Mouse (Mus musculus) mouse embryonic stem cell (cell line): ENCODE results near the gene Armc2.

Experiments
- in situ Hi-C, 2 experiments: fragments of 300-500 bp; cut with MboI; formaldehyde crosslinking; loops; 1 replicate in 1 of 2; 3 replicates in 1 of 2; pipeline ENCODE4 v1.14.3; 2019 to 2020; ENCODE audit warnings: low sequenced_read_pairs in 2 of 2, low pct_unique_long_range_greater_than_20kb in 1 of 2, mixed read lengths in 1 of 2; ENCODE audit not compliant: unreplicated experiment in 1 of 2

Armc2 gene

DNA sequence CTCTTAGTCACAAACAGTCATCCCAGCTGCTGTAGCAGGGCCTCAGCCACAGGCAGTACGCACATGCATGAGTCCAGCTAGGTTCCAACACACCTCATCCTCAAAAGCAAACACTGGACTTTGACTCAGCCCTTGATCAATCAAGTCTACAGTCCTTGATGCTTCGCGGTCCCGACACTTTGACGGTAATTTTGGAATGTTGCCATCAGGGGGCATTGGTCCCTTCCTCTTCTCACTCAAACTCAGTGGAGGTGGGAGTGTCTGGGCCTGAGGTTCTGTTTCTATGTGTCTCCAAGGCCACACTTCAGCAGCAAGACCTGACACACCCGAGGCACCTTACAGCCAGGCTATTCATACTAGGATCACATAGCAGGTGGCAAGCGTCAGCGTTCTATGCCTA is 32.1 kb downstream of the Armc2 start:
- in situ Hi-C loops = loop anchor here in 1 of 2 experiments (5.0 kb wide), 1 partner anchor 311 kb away; no protein-coding TSS in a partner anchor

DNA sequence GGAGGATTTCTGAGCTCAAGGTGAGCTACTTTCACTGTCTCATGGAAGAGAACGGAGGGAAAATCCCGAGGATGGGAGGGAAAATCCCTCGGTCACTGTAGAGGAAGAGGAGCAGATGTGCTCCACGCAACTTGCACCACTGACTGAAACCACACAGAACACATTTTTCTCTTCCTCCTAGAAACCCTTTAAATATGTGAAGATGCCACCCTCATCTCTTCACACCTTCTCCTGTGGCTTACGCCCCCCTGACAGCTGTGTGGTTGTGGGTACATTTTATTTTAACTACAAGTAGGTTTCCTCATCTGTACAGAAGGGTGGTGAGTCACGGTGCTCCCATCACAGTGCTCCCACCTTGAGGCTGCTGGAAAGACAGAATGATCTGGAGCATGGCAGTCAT is 34.0 kb downstream of the Armc2 start:
- in situ Hi-C loops = loop anchor here in 1 of 2 experiments (5.0 kb wide), 1 partner anchor 313 kb away; no protein-coding TSS in a partner anchor

DNA sequence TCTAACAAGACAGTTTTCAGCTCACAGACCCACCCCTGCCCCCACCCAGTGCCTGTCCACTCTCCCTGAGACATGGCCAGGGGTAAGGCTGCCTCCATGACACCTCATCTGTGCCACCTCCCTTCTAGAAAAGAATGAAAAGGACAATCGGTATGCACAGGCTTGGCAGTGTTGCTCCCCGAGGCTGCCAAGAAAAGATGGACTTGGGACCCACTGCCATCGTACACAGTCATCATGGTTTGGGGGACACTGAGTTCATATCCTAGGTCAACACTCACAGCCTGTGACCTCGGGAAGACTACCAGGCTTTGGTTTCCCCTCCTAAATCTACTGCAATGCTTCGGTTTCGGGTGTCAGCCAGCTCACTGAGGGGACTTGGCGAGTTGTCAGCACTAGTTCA is 35.4 kb downstream of the Armc2 start:
- in situ Hi-C loops = loop anchor here in 1 of 2 experiments (5.0 kb wide), 1 partner anchor 314 kb away; no protein-coding TSS in a partner anchor

DNA sequence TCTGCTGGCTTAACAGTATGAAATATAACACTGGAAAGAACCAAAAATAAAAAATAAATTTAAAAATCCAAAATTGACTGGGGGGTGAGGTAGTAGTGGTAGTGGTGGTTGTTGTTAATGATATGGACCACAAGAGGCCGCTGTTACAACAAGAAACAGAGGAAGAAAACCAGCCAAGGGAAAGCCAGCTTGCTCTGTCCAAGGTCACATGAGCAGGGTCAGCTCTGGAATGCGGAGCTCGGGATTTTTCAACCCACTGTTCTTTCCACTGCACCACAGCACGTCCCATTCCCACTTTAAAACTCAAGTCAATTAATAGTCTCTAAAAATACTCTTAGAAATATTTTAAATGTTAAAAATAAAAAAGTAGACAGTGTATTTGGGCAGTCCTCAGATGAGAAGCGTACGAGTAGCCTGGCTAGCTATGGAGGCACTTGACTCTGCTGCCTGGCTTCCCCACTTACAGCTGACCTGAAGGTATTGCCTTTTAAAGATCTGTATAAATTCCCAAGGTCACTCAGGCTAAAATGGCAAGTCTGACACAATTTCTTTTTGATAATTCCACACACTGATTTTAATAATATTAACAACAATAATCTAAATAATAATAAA is 37.4 kb downstream of the Armc2 start:
- in situ Hi-C loops = loop anchor here in 1 of 2 experiments (5.0 kb wide), 1 partner anchor 316 kb away; no protein-coding TSS in a partner anchor

DNA sequence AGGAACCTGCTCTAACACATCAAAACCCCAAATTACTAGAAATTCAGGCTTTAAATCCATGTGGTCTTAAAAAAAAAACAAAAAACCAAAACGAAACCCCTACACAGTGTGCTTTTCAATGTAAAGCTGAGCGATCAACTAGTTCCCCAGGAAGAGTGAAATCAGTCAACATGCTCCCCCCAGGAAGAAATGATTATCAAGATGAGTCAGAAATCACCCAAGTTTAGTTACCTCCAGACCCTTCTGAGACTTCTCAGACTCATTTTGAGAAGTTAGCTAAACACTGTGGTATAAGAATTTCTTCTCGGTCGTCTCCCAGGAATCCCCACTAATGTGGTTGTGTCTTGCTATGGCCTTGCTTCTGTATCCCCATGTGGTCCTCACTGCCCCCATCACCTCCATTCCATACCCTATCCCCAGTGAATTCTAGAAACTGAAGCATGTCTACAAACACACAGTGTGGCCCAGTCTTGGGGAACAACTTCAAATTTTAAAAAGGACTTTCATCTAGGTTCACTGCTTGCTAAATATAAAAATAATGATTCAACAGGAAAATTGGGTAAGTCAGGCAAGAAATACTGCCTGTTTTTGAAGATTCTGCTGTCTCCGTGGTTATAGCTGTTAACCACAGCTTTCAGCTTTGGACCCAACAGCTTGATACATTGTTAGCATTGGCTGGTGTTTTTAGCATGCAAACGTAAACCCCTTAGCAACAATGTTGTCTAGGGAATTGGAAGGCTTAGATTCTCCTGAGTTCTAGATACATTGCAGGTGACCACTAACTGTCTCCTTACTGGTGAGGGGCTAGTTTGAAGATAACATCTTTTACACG is 39.6 kb downstream of the Armc2 start:
- in situ Hi-C loops = no loop called here

DNA sequence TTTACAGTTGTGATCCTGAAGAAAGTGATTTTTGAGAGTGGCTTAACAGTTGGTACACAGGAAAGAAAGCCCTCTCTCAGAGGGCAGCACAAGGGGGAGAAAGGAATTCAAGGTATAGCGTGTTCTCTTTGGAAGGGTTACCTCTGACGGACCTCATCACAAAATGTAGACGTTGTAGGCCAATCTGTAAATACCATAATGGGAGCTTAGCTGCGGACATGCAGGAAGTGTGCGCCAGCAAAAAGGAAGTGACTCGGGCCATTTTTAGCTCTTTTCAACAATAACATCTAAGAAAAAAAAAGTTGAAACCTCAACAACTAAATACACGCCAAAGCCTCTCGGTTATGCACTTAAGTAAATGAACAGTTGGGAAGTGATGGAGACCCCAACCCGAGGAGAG is 45.6 kb downstream of the Armc2 start:
- in situ Hi-C loops = no loop called here

DNA sequence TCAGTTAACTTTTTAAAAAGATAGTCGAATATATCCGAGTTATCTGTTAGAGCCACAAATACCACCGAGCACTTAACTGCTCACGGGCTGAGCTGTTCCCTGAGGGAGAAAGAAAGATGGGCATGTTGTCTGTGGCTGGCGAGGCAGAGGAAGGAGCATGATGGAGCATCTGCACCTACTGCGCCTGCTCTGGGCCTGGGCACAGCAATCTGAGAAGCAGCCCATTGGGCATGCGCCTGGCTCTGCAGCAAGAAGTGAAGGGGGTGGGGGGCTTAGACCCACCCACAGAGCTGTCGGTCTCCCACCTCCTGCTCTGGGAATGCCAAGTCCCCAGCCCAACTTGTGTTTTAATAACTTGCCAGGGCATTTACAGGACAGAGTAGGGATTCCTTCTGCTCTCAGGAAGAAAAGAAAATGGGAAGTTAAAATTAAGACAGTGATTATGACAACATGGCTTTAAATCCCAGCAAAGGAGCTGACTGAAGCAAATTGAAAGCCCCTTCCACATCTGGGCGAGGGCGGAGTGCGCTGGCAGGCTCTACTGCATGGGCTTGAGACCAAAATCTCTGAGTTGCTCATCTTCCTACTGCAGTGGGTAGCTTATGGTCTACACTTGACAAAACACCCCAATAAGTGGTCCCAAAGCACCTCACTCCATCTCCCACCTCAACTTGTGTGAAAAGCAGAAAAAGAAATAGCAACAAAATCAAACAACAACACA is 50.2 kb downstream of the Armc2 start:
- in situ Hi-C loops = no loop called here

DNA sequence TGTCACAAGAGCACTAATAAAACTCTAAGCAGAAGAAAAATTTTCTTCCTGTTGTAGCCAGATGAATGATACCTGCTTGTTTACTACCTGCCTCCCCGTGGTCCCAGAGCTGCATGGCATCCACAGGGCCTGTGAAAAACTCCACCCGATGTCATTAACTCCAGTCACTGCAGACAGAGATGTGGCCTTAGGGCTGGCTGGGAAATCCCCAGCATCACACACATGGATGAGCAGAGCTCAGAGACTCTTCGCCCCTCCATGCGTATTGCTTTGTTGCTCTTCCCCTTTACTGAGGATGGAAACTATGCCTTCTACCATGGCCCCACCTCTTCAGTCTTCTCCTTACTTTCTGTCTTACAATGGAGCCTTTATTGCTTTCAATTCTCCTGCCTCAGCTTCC is 55.5 kb downstream of the Armc2 start:
- in situ Hi-C loops = no loop called here

DNA sequence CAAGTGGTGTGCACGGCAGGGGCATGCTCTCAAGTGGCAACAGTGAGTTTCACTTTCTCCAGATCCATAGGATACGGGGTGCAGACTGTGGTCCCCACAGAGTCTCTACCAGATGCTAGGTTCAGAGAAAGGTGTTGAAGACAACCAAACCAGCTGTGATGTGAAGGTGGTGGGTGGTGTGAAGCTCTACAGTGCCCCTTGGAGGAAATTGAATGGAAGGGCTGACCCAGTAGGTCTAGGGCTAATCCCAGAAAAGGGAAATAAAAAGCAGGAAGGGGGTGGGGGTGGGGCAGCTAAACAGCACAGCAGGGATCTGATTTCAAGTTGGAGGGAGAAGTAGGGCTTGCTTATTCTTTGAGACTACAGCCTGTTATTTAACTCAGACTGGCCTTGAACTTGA is 58.4 kb downstream of the Armc2 start:
- in situ Hi-C loops = loop anchor here in 1 of 2 experiments (10.0 kb wide), 1 partner anchor 125 kb away; no protein-coding TSS in a partner anchor

DNA sequence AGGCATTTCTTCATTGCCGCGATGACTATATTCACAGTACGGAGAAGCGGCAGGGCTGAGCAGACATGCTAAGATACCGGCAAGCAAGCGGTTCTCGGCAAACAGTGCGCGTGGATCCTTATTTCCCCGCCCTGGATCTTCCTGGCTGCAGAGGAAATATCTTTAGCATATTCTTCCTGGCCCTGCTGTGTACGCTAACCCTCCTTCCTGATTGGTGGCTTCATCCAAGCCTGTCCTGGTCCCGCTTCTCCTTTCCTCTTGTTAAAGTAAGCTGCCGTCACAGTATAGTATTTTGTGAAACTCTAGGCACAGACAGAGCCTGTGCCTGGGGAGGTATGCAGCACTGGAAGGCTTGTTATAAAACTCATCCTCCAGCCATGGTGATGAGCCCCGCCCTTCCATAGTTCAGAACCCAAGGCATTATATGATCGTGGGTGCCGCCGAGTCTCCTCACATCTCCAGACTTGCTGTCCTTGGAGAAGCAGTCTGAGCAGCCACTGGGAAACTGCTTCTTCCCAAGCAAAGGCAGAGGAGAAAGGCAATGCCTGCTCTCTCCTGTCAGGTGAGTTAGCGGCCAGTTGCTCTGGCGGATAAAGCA is 59.5 kb downstream of the Armc2 start:
- in situ Hi-C loops = loop anchor here in 1 of 2 experiments (10.0 kb wide), 1 partner anchor 124 kb away; no protein-coding TSS in a partner anchor

DNA sequence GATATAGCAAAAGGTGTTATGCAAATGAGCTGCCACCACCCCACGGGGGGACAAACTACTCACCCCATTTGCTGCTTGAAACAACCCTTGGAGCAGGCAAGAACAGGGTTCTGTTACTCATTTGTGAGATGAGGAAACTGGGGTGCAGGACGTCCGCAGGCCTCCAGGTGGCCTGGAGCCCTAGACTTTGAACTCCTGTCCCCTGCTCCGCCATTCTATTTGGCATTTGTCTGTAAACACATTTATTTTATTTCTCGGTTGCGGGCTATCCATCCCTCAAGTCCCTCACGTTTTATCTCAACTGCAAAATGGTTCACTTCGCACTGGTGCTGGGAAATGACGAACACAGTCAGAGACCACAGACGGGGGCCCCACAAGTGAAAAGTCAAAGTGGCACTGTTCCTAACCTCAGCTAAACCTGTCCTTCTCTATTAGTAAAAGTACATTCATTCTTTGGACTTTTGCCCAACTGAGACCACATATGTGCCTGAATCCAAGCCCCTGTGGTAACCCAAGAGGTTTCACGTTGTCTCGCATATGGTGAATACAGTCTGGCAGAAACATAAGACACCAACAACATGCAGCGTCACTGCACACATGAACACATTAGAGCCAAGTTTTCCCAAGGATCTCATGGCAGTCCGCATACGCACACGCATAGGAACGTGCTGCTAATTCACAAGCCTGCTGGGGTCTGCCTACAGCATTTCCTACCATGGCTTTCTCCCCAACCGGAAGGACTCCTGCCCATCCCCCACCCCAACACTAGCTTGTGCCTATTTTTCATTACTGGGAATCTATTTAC is 60.6 kb downstream of the Armc2 start:
- in situ Hi-C loops = loop anchor here in 1 of 2 experiments (10.0 kb wide), 1 partner anchor 123 kb away; no protein-coding TSS in a partner anchor

DNA sequence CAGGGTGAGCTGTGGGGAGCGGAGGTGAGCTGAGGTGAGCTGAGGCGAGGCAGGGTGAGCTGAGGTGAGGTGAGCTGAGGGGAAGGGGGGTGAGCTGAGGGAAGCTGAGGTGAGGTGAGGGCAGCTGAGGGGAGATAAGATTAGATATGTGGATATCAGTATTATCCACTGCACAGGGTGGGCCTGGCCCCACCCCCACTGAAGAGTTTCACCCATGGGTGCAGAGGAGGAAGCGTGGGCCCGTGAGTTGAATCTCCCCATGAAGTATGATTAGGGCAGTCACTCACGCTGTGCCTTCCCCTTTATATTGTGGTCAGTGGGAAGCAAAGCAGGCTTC is 64.7 kb downstream of the Armc2 start:
- in situ Hi-C loops = loop anchor here in 1 of 2 experiments (10.0 kb wide), 1 partner anchor 119 kb away; no protein-coding TSS in a partner anchor

DNA sequence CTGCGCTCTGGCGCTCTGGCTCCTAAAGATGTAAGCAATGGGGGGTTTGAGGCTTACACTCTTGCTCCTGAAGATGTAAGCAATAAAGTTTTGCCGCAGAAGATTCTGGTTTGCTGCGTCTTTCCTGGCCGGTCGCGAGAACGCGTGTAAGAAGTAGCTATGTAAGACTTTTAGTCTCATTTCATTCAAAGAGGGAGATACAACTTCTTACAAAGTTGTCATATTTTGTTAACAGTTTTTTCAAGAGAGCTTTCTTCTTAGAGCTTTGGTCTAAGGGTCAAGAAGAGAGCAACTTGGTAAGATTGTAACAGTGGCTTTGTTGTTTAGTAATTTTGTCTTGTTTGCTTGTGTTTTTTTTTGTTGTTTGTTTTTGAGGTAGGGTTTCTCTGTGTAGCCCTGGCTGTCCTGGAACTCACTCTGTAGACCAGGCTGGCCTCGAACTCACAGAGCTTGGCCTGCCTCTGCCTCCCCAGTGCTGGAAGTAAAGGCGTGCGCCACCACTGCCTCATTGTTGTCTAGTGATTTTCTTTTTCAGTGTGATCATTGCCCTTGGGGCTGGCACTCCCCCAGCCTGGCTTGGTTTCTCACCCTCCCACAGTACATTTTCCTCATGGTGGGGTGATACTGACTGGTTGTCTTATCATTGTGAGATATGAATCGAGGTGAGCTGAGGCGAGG is 65.3 kb downstream of the Armc2 start:
- in situ Hi-C loops = loop anchor here in 1 of 2 experiments (10.0 kb wide), 1 partner anchor 118 kb away; no protein-coding TSS in a partner anchor

DNA sequence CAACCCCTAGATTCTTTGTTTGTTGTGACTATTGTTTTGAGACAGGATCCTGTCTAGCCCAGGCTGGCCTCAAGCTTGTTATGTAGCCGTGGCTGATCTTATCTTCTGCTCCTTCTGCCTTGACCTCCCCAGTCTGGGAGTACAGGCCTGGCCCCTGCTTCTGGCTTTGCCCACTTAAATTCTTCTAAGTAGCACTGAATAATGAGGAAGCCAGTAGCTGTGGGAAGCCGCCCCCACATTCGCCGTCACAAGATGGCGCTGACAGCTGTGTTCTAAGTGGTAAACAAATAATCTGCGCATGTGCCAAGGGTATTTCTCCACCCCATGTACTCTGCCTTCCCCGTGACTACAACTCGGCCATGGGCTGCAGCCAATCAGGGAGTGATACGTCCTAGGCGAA is 65.9 kb downstream of the Armc2 start:
- in situ Hi-C loops = loop anchor here in 1 of 2 experiments (10.0 kb wide), 1 partner anchor 118 kb away; no protein-coding TSS in a partner anchor

DNA sequence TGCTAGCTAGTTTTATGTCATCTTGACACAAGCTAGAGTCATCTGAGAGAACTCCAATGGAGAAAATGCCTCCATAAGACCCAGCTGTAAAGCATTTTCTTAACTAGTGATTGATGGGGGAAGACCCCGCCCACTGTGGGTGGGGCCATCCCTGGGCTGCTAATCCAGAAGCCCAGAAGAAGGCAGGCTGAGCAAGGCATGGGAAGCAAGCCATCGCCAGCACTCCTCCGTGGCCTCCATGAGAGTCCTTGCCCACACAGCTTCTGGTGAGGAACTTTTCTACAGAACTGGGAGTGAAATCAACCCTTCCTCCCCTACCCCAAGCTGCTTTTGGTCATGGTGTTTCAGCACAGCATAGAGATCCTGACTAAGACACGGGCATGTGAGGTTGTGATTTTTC is 79.2 kb downstream of the Armc2 start:
- in situ Hi-C loops = no loop called here

DNA sequence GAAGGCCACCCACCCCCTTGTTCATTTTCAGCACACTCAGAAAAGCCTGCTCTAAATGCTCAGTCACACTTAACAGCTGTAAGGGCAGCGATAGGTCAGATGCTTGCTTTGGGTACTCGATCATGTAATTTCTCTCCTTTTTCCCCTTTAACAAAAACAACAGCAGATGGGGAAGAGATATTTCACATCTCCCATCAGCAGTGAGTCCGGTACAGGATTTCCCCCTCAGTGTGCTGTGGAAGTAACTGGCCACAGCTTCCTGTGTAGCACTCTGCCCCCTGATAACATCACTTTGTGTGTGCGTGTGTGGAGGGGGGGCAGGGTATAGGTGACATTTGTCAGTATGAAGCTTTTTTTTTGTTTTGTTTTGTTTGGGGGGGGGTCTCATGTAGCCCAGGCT is 81.1 kb downstream of the Armc2 start:
- in situ Hi-C loops = no loop called here

DNA sequence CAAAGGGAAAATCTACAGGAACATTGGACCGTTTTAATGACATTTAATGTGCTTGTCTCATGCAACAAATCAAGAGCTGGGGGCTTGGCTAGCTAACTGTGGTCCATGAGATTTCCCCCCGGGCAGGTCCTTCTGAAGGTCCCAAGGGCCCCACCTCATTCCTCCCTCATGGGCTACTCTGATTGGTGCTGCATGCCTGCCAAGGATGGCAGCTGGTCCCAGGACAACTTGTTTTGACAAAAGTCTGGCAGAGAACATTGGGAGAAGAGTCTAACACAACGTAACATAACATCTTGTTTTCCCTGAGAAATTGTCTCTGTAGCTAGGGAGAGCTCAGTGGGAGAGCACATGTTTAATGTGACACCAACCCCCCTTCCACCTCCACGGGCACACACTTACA is 82.1 kb downstream of the Armc2 start:
- in situ Hi-C loops = no loop called here
